In the genomic region with DNA sequence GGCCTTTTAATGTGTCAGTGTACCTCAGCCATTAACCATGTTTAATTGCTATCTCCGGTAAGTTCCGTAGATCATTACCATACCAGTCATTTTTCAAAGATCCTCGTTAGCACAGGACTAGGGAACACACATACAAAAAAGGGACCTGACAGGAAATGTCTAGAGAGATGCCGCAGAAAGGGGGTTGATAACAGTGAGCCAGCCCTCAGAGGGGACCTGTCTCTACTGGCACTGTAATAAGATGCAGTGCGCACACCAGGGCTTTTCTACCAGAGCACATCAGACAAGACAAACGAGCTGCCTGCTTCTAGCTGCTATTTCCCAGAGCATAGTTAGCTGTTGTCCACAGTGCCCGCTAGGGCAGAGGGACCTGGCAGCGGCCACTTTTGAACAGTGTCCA, we compare ENCODE assay signal across 18 mouse cellular contexts.
DNase-seq lines count a peak whose midpoint lies in the region; ATAC-seq and TF ChIP-seq lines count a peak whose summit lies in the region.
"Had no signal": no experiment of that assay in that cellular context is flagged by ENCODE, and none has a peak within 500 bp of the region (broad histone marks: within the 10 kb centered on the region; RNA-seq: fewer than 3 reads in every experiment).

No protein-coding gene starts in this region.

- H3K4me3 ChIP-seq in midbrain, embryonic 10.5 days: no peak overlapping the region
- H3K4me3 ChIP-seq in midbrain, postnatal 0 days (ENCODE audit: low read depth, low read length): no peak overlapping the region
- no peak overlapping the region for H3K4me3 ChIP-seq in hindbrain, embryonic 10.5 days
- no peak overlapping the region for H3K4me3 ChIP-seq in hindbrain, embryonic 15.5 days
- no peak overlapping the region for H3K4me3 ChIP-seq in neural tube, embryonic 14.5 days (ENCODE audit: low read depth, low read length)
- H3K4me3 ChIP-seq: heart, embryonic 10.5 days; kidney, embryonic 15.5 days; layer of hippocampus, adult 2 months; limb, embryonic 13.5 days had no signal

- H3K9ac ChIP-seq in midbrain, postnatal 0 days (replicated peaks; ENCODE audit: low read length, poor library complexity, severe bottlenecking): no peak overlapping the region
- H3K9ac ChIP-seq in hindbrain, embryonic 15.5 days: no peak overlapping the region
- H3K9ac ChIP-seq in neural tube, embryonic 14.5 days (replicated peaks; ENCODE audit: low read depth, low read length): no peak overlapping the region
- H3K9ac ChIP-seq: kidney, embryonic 15.5 days; limb, embryonic 13.5 days; liver, embryonic 14.5 days had no signal

- no peaks in the 10 kb centered on the region for H3K36me3 ChIP-seq in midbrain, embryonic 10.5 days
- no peaks in the 10 kb centered on the region for H3K36me3 ChIP-seq in midbrain, postnatal 0 days (ENCODE audit: insufficient read depth, low read length)
- H3K36me3 ChIP-seq in hindbrain, embryonic 10.5 days: no peaks in the 10 kb centered on the region
- H3K36me3 ChIP-seq in hindbrain, embryonic 15.5 days: no peaks in the 10 kb centered on the region
- no peaks in the 10 kb centered on the region for H3K36me3 ChIP-seq in neural tube, embryonic 14.5 days (ENCODE audit: control insufficient read depth, insufficient read depth, low read length)
- H3K36me3 ChIP-seq: G1E; heart, embryonic 10.5 days; kidney, embryonic 15.5 days; limb, embryonic 13.5 days had no signal

- peaks cover 39% of the 10 kb centered on the region for H3K4me1 ChIP-seq in midbrain, embryonic 10.5 days
- H3K4me1 ChIP-seq in midbrain, postnatal 0 days (ENCODE audit: insufficient read depth, low read length): peaks cover 7% of the 10 kb centered on the region; the same call in 1 of the 2 replicates
- H3K4me1 ChIP-seq in hindbrain, embryonic 10.5 days (replicated peaks): peaks cover 46% of the 10 kb centered on the region
- peaks cover 32% of the 10 kb centered on the region for H3K4me1 ChIP-seq in hindbrain, embryonic 15.5 days (replicated peaks)
- H3K4me1 ChIP-seq in neural tube, embryonic 14.5 days (ENCODE audit: control insufficient read depth, insufficient read depth, low read length): peaks cover 32% of the 10 kb centered on the region

- intact Hi-C loops in left cerebral cortex, postnatal 14 days (cut with DNase I): no loop called here

- ATAC-seq in midbrain, postnatal 0 days (ENCODE audit: low FRiP score): no peak
- ATAC-seq in hindbrain, embryonic 15.5 days (ENCODE audit: low FRiP score, low read depth): peak; percentile 66
- ATAC-seq in neural tube, embryonic 14.5 days (ENCODE audit: low read depth): peak; percentile 45; the same call in 1 of the 2 replicates

- H3K9me3 ChIP-seq in midbrain, embryonic 10.5 days (replicated peaks): no peaks in the 10 kb centered on the region
- no peaks in the 10 kb centered on the region for H3K9me3 ChIP-seq in midbrain, postnatal 0 days (ENCODE audit: low read length)
- no peaks in the 10 kb centered on the region for H3K9me3 ChIP-seq in hindbrain, embryonic 10.5 days
- H3K9me3 ChIP-seq in hindbrain, embryonic 15.5 days: no peaks in the 10 kb centered on the region
- no peaks in the 10 kb centered on the region for H3K9me3 ChIP-seq in neural tube, embryonic 14.5 days (ENCODE audit: control insufficient read depth, low read length)
- H3K9me3 ChIP-seq: heart, embryonic 10.5 days; kidney, embryonic 15.5 days; limb, embryonic 13.5 days had no signal

- DNase-seq in midbrain, embryonic 10.5 days (ENCODE audit: low spot score): no peak
- DNase-seq in midbrain, postnatal 0 days (ENCODE audit: low spot score): no peak
- no peak for DNase-seq in hindbrain, embryonic 10.5 days (ENCODE audit: low spot score)
- no peak for DNase-seq in right cerebral cortex, postnatal 10 days (ENCODE audit: low spot score in 2 of 2)
- no peak for DNase-seq in left cerebral cortex, postnatal 14 days (ENCODE audit: low spot score in 2 of 2)
- DNase-seq: cerebellum, postnatal 25 days; heart, postnatal 10 days; right cerebral cortex, postnatal 25 days; thymus, postnatal 25 days had no signal

- H3K27ac ChIP-seq in midbrain, embryonic 10.5 days (replicated peaks): peak overlapping the region; percentile 69
- H3K27ac ChIP-seq in midbrain, postnatal 0 days (ENCODE audit: low read depth, low read length): no peak overlapping the region
- peak overlapping the region; percentile 31 for H3K27ac ChIP-seq in hindbrain, embryonic 10.5 days
- peak overlapping the region; percentile 26; the same call in 1 of the 2 replicates for H3K27ac ChIP-seq in hindbrain, embryonic 15.5 days (replicated peaks)
- H3K27ac ChIP-seq in neural tube, embryonic 14.5 days (ENCODE audit: low read depth, low read length): peak overlapping the region; percentile 69
- H3K27ac ChIP-seq: heart, embryonic 10.5 days; kidney, embryonic 15.5 days; layer of hippocampus, adult 2 months; limb, embryonic 13.5 days; liver, embryonic 14.5 days; stomach, postnatal 0 days had no signal

- H3K4me2 ChIP-seq in midbrain, postnatal 0 days (ENCODE audit: low read depth, low read length, poor library complexity, severe bottlenecking): no peak overlapping the region
- no peak overlapping the region for H3K4me2 ChIP-seq in hindbrain, embryonic 15.5 days
- H3K4me2 ChIP-seq in neural tube, embryonic 14.5 days (ENCODE audit: low read depth, low read length): no peak overlapping the region
- H3K4me2 ChIP-seq: kidney, embryonic 15.5 days; limb, embryonic 13.5 days had no signal

- TF ChIP-seq CTCF in midbrain, postnatal 0 days (IDR thresholded peaks at IDR 0.05): no peak

- 86% methylated on average over 8 of the region's 8 CpGs for WGBS in midbrain, embryonic 10.5 days
- 62% methylated on average over 8 of the region's 8 CpGs for WGBS in midbrain, postnatal 0 days
- 83% methylated on average over 8 of the region's 8 CpGs for WGBS in hindbrain, embryonic 10.5 days
- WGBS in hindbrain, embryonic 15.5 days: 35% methylated on average over 8 of the region's 8 CpGs
- WGBS in neural tube, embryonic 14.5 days: 18% methylated on average over 8 of the region's 8 CpGs

- no peaks in the 10 kb centered on the region for H3K27me3 ChIP-seq in midbrain, embryonic 10.5 days (ENCODE audit: low read depth, poor library complexity, severe bottlenecking)
- no peaks in the 10 kb centered on the region for H3K27me3 ChIP-seq in midbrain, postnatal 0 days (ENCODE audit: insufficient read depth, low read length)
- H3K27me3 ChIP-seq in hindbrain, embryonic 10.5 days (ENCODE audit: insufficient read depth, poor library complexity, severe bottlenecking): no peaks in the 10 kb centered on the region
- no peaks in the 10 kb centered on the region for H3K27me3 ChIP-seq in hindbrain, embryonic 15.5 days
- no peaks in the 10 kb centered on the region for H3K27me3 ChIP-seq in neural tube, embryonic 14.5 days (ENCODE audit: control insufficient read depth, insufficient read depth, low read length)
- H3K27me3 ChIP-seq: kidney, embryonic 15.5 days; limb, embryonic 13.5 days had no signal
